Mouse (Mus musculus): ENCODE data around the gene Il1rap. TPM values are rescaled to one million over a fixed set of nuclear protein-coding genes. Genes with fewer than 3 reads are reported as not detected.

The Il1rap gene
- polyA plus RNA-seq, 1 experiment from 2014 or later = 2.6 TPM

DNA sequence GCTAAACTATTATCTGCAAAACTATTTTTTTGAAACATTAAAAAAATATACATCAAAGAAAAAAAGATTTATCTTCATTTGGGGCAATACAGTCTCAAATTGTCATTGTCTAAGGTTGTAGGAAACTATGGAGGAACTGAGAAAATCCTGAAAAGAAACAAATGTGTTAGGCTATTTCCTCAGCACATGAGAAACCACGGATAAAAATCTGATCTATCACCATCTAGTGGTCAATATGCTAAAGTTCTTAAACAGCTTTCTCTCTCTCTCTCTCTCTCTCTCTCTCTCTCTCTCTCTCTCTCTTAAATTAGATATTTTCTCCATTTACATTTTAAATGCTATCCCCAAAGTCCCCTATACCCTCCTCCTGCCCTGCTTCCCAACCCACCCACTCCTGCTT lies 195.6 kb downstream of the Il1rap start:
- Histone ChIP-seq H3K36me3 (no peaks in the 10 kb centered on the region), H3K9ac (no peak overlapping the region), H3K4me3 (no peak overlapping the region), H3K27me3 (replicated peaks) (no peaks in the 10 kb centered on the region), H3K4me2 (no peak overlapping the region), H3K27ac (no peak overlapping the region), H3K4me1 (no peaks in the 10 kb centered on the region), H3K9me3 (replicated peaks) (no peaks in the 10 kb centered on the region)
- no peak for ATAC-seq
- 10% methylated on average over 1 of the region's 1 CpGs for WGBS (ENCODE audit: insufficient replicate concordance)

Other genes with a start within 250 kb of the Il1rap start
- gene Cldn1, start 209.9 kb upstream of the Il1rap start, polyA plus RNA-seq (2016; fragmentation: Nextera tagmentation; extraction: Ambion mirVana) = 14.2 and 15.3 TPM in 2 replicates
- not detected in 2 replicates for gene Cldn16, start 118.6 kb upstream of the Il1rap start, polyA plus RNA-seq (2016; fragmentation: Nextera tagmentation; extraction: Ambion mirVana)
- gene Tmem207, start 54.9 kb upstream of the Il1rap start, polyA plus RNA-seq (2016; fragmentation: Nextera tagmentation; extraction: Ambion mirVana) = not detected in 2 replicates